Mouse (Mus musculus): ENCODE measurements around the gene Nrxn3. TPM values are rescaled to one million over a fixed set of nuclear protein-coding genes. Genes with fewer than 3 reads are reported as not detected.

The Nrxn3 gene
- polyA plus RNA-seq, 1 experiment, result 3.0 TPM

- Histone ChIP-seq H3K4me3 (no peak overlapping the region), H3ac (ENCODE audit: control insufficient read depth, insufficient read length) (no peak overlapping the region), H3K4me2 (ENCODE audit: low read depth) (no peak overlapping the region), H3K79me2 (ENCODE audit: control insufficient read depth, insufficient read depth) (no peaks in the 10 kb centered on the region), H3K36me3 (ENCODE audit: control insufficient read depth, insufficient read depth) (no peaks in the 10 kb centered on the region), H3K27me3 (ENCODE audit: control insufficient read depth, insufficient read depth, insufficient read length) (no peaks in the 10 kb centered on the region)
- TF ChIP-seq POLR2A (IDR thresholded peaks at IDR 0.05; ENCODE audit: insufficient read length, low read depth) (no peak), TCF3 (IDR thresholded peaks at IDR 0.05; ENCODE audit: insufficient read length, low read depth) (no peak), E2F4 (IDR thresholded peaks at IDR 0.05; ENCODE audit: insufficient read depth) (no peak), MYOD1 (IDR thresholded peaks at IDR 0.05; ENCODE audit: control insufficient read depth in 1 of 3, insufficient read length in 2 of 3, low read depth in 2 of 3) (no peak), CEBPB (IDR thresholded peaks at IDR 0.05; ENCODE audit: insufficient read depth, poor library complexity, severe bottlenecking) (no peak), MYOG (IDR thresholded peaks at IDR 0.05; ENCODE audit: control insufficient read depth in 1 of 3, insufficient read depth in 1 of 3, insufficient read length in 2 of 3, low read depth in 2 of 3) (no peak), MAX (IDR thresholded peaks at IDR 0.05; ENCODE audit: low read depth) (no peak), TCF12 (IDR thresholded peaks at IDR 0.05; ENCODE audit: insufficient read depth, poor library complexity, severe bottlenecking) (no peak), USF1 (IDR thresholded peaks at IDR 0.05; ENCODE audit: low read depth) (no peak), POLR2AphosphoS2 (IDR thresholded peaks at IDR 0.05; ENCODE audit: insufficient read length, low read depth) (no peak), SRF (IDR thresholded peaks at IDR 0.05; ENCODE audit: control insufficient read depth, insufficient read length, low read depth) (no peak), REST (IDR thresholded peaks at IDR 0.05; ENCODE audit: insufficient read depth, insufficient read length) (no peak)
Measured at GRCm38 (mm10) chr12:89156086-89156757, 433.5 kb downstream of the Nrxn3 start.

- Histone ChIP-seq H3K27me3 (ENCODE audit: control insufficient read depth, insufficient read depth, insufficient read length) (no peaks in the 10 kb centered on the region), H3K4me2 (ENCODE audit: low read depth) (no peak overlapping the region), H3K79me2 (ENCODE audit: control insufficient read depth, insufficient read depth) (no peaks in the 10 kb centered on the region), H3K36me3 (ENCODE audit: control insufficient read depth, insufficient read depth) (no peaks in the 10 kb centered on the region), H3ac (ENCODE audit: control insufficient read depth, insufficient read length) (no peak overlapping the region), H3K4me3 (no peak overlapping the region)
- no peak for TF ChIP-seq MYOG (IDR thresholded peaks at IDR 0.05; ENCODE audit: control insufficient read depth in 1 of 3, insufficient read depth in 1 of 3, insufficient read length in 2 of 3, low read depth in 2 of 3)
- TF ChIP-seq SRF (IDR thresholded peaks at IDR 0.05; ENCODE audit: control insufficient read depth, insufficient read length, low read depth), result no peak
- TF ChIP-seq MYOD1 (IDR thresholded peaks at IDR 0.05; ENCODE audit: control insufficient read depth in 1 of 3, insufficient read length in 2 of 3, low read depth in 2 of 3), result no peak
- TF ChIP-seq REST (IDR thresholded peaks at IDR 0.05; ENCODE audit: insufficient read depth, insufficient read length), result no peak
Measured at GRCm38 (mm10) chr12:89159353-89159752, 436.7 kb downstream of the Nrxn3 start.

- H3K4me2 ChIP-seq (ENCODE audit: low read depth), result no peak overlapping the region
- no peak for TF ChIP-seq E2F4 (IDR thresholded peaks at IDR 0.05; ENCODE audit: insufficient read depth)
- TF ChIP-seq MYOG (IDR thresholded peaks at IDR 0.05; ENCODE audit: control insufficient read depth in 1 of 3, insufficient read depth in 1 of 3, insufficient read length in 2 of 3, low read depth in 2 of 3), result no peak
- TF ChIP-seq MYOD1 (IDR thresholded peaks at IDR 0.05; ENCODE audit: control insufficient read depth in 1 of 3, insufficient read length in 2 of 3, low read depth in 2 of 3), result no peak
- no peaks in the 10 kb centered on the region for H3K36me3 ChIP-seq (ENCODE audit: control insufficient read depth, insufficient read depth)
- H3K4me3 ChIP-seq, result no peak overlapping the region
- no peaks in the 10 kb centered on the region for H3K79me2 ChIP-seq (ENCODE audit: control insufficient read depth, insufficient read depth)
- H3K27me3 ChIP-seq (ENCODE audit: control insufficient read depth, insufficient read depth, insufficient read length), result no peaks in the 10 kb centered on the region
- no peak overlapping the region for H3ac ChIP-seq (ENCODE audit: control insufficient read depth, insufficient read length)
Measured at GRCm38 (mm10) chr12:89174306-89175159, 451.9 kb downstream of the Nrxn3 start.

GRCm38 (mm10) chr12:89179970-89180666, 457.4 kb downstream of the Nrxn3 start:
- H3K4me3 ChIP-seq, result no peak overlapping the region

More at GRCm38 (mm10) chr12:89179970-89180666, 457.4 kb downstream of the Nrxn3 start:
- no peaks in the 10 kb centered on the region for H3K27me3 ChIP-seq (ENCODE audit: control insufficient read depth, insufficient read depth, insufficient read length)
- no peaks in the 10 kb centered on the region for H3K79me2 ChIP-seq (ENCODE audit: control insufficient read depth, insufficient read depth)
- H3ac ChIP-seq (ENCODE audit: control insufficient read depth, insufficient read length), result no peak overlapping the region
- no peak overlapping the region for H3K4me2 ChIP-seq (ENCODE audit: low read depth)
- TF ChIP-seq MYOG (IDR thresholded peaks at IDR 0.05; ENCODE audit: control insufficient read depth in 1 of 3, insufficient read depth in 1 of 3, insufficient read length in 2 of 3, low read depth in 2 of 3) (no peak), REST (IDR thresholded peaks at IDR 0.05; ENCODE audit: insufficient read depth, insufficient read length) (no peak), POLR2A (IDR thresholded peaks at IDR 0.05; ENCODE audit: insufficient read length, low read depth) (no peak), CEBPB (IDR thresholded peaks at IDR 0.05; ENCODE audit: insufficient read depth, poor library complexity, severe bottlenecking) (no peak), E2F4 (IDR thresholded peaks at IDR 0.05; ENCODE audit: insufficient read depth) (no peak), TCF3 (IDR thresholded peaks at IDR 0.05; ENCODE audit: insufficient read length, low read depth) (no peak), TCF12 (IDR thresholded peaks at IDR 0.05; ENCODE audit: insufficient read depth, poor library complexity, severe bottlenecking) (no peak), USF1 (IDR thresholded peaks at IDR 0.05; ENCODE audit: low read depth) (no peak), MYOD1 (IDR thresholded peaks at IDR 0.05; ENCODE audit: control insufficient read depth in 1 of 3, insufficient read length in 2 of 3, low read depth in 2 of 3) (no peak), MAX (IDR thresholded peaks at IDR 0.05; ENCODE audit: low read depth) (no peak), POLR2AphosphoS2 (IDR thresholded peaks at IDR 0.05; ENCODE audit: insufficient read length, low read depth) (no peak), SRF (IDR thresholded peaks at IDR 0.05; ENCODE audit: control insufficient read depth, insufficient read length, low read depth) (no peak)
- no peaks in the 10 kb centered on the region for H3K36me3 ChIP-seq (ENCODE audit: control insufficient read depth, insufficient read depth)
